Mouse (Mus musculus) retina, embryonic 14.5 days (tissue): ENCODE measurements at regions not wholly inside any gene's neighbourhood (a gene's known extent, or its start where the extent isn't known, plus 50 kb on each side); places are given as distances from the start of the nearest gene placed in this dataset.
A peak's percentile ranks its signal among the peaks of the same experiment; 100 is the strongest.

Source experiments
- DNase-seq: peaks from one replicate; pipeline ENCODE4 v3.0.0-alpha.2; 2015; ENCODE audit warnings: low spot score

- peak; percentile 84 for DNase-seq
Measured at GRCm38 (mm10) chr1:57269679-57270354, 107.6 kb upstream of the 1700066M21Rik start.

- no peak for DNase-seq
Measured at GRCm38 (mm10) chr1:57272593-57272992, 104.8 kb upstream of the 1700066M21Rik start.

GRCm38 (mm10) chr1:57281549-57281948, 95.9 kb upstream of the 1700066M21Rik start:
- DNase-seq = no peak

- no peak for DNase-seq
Measured at GRCm38 (mm10) chr1:57296186-57296585, 81.2 kb upstream of the 1700066M21Rik start.

GRCm38 (mm10) chr1:57298557-57298956, 78.9 kb upstream of the 1700066M21Rik start:
- DNase-seq = no peak

GRCm38 (mm10) chr1:57301260-57301979, 76.0 kb upstream of the 1700066M21Rik start:
- no peak for DNase-seq

- DNase-seq = no peak
Measured at GRCm38 (mm10) chr1:57301980-57302331, 75.5 kb upstream of the 1700066M21Rik start.

GRCm38 (mm10) chr1:57304757-57305156, 72.7 kb upstream of the 1700066M21Rik start:
- DNase-seq = no peak

GRCm38 (mm10) chr1:57322535-57322934, 54.9 kb upstream of the 1700066M21Rik start:
- DNase-seq = no peak

- no peak for DNase-seq
Measured at GRCm38 (mm10) chr1:57323118-57323517, 54.3 kb upstream of the 1700066M21Rik start.

- DNase-seq = no peak
Measured at GRCm38 (mm10) chr1:57325585-57326165, 51.7 kb upstream of the 1700066M21Rik start.
